Mouse (Mus musculus): ENCODE results near the gene Fcgr3.
"Not testable (repeated sequence)": the region's sequence is repeated elsewhere in the genome, so short reads cannot be mapped to it uniquely, and the experiment has no call there.

The Fcgr3 gene

DNA sequence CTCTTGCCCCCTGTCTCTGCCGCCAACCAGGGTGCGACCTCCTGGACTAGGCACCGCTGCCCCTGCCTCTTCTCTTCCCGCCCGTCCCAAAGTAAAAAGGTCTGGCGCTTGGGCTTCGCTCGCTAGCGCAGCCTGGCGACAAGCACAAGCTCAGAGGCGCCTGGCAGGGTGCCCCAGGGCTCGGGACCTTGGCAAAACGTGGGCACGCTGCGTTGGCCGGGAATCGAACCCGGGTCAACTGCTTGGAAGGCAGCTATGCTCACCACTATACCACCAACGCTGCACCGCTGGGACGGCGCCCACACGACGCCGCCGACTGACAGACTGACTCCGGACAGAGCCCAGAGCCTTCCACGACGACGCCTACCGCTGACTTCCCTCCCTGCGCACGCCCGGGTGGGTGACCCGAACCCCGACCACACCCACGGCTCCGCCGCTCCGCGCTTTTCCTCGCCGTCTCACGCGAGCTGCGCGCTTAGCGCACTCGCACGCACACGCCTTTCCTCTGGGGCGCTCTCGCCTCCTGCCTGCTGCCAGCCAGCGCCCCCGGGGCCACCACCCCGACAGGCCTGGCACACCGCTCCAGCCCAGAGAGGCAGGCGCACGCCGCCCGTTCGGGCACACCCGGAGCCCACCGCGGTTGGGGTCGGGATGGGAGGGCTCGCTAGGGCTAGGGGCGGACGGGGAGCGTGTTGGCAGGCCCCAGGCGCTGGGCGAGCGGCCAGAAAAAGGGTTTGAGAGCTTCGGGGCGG, at the start of gene Fcgr3:
Fcgr3 (minus strand) TSS at position 445 of the 752 bp plus-strand sequence.
- H3K4me1 ChIP-seq (replicated peaks; ENCODE audit: low read depth, low read length): not testable (repeated sequence)

DNA sequence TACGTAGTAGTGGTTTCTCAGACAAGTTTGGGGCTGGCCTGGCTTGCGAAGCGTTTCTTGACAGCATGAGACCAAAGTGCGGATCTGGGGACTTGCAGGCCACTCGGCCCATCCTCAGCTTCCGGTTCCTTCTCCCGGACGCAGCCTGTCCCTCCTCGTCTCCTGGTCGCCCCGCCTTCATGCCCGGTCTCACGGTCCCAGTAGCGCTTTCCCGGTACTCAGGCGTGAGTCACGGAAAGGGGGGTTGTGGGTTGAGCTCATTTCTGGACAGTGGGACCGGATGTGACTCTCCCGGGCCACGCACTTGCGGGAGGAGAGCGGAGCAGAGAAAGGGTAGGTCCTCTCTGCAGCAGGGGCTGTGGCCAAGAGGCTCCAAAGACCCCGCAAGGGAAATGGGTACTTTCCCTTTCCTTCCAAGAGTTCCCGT, 49.2 kb upstream of the Fcgr3 start, which contains the start of gene Cfap126:
Cfap126 (plus strand) TSS at position 46 of the 427 bp plus-strand sequence.
- Histone ChIP-seq H3K36me3 (ENCODE audit: insufficient read depth, low read length) (no peaks in the 10 kb centered on the region), H3K9me3 (ENCODE audit: low read length) (peaks cover 19% of the 10 kb centered on the region), H3K4me1 (replicated peaks; ENCODE audit: low read depth, low read length) (peaks cover 25% of the 10 kb centered on the region), H3K4me3 (replicated peaks; ENCODE audit: low read length) (peak within 1 kb of the TSS; percentile 79), H3K27me3 (ENCODE audit: insufficient read depth, low read length) (no peaks in the 10 kb centered on the region; the same call in 1 of the 2 replicates)
- no peak for TF ChIP-seq POU5F1 (IDR thresholded peaks at IDR 0.05; ENCODE audit: borderline replicate concordance, low read length)
- TF ChIP-seq CTCF (conservative IDR thresholded peaks at IDR 0.05; ENCODE audit: low read length): no peak
- TF ChIP-seq NANOG (IDR thresholded peaks at IDR 0.05; ENCODE audit: borderline replicate concordance, low read length): no peak

More for the DNA sequence above, at the start of gene Fcgr3:
- peak within 1 kb of the TSS; percentile 84 for H3K4me3 ChIP-seq (replicated peaks; ENCODE audit: low read length)
- peaks cover 20% of the 10 kb centered on the region for H3K9me3 ChIP-seq (ENCODE audit: low read length)
- H3K36me3 ChIP-seq (ENCODE audit: insufficient read depth, low read length): not testable (repeated sequence)
- peaks cover 15% of the 10 kb centered on the region for H3K27me3 ChIP-seq (ENCODE audit: insufficient read depth, low read length)

- H3K27me3 ChIP-seq (ENCODE audit: insufficient read depth, low read length): no peaks in the 10 kb centered on the region; the same call in 1 of the 2 replicates
- no peaks in the 10 kb centered on the region for H3K36me3 ChIP-seq (ENCODE audit: insufficient read depth, low read length)
- peaks cover 25% of the 10 kb centered on the region for H3K4me1 ChIP-seq (replicated peaks; ENCODE audit: low read depth, low read length)
- TF ChIP-seq NANOG (IDR thresholded peaks at IDR 0.05; ENCODE audit: borderline replicate concordance, low read length): no peak
- no peak for TF ChIP-seq POU5F1 (IDR thresholded peaks at IDR 0.05; ENCODE audit: borderline replicate concordance, low read length)
- TF ChIP-seq CTCF (conservative IDR thresholded peaks at IDR 0.05; ENCODE audit: low read length): no peak
- H3K4me3 ChIP-seq (replicated peaks; ENCODE audit: low read length): 0 out of 2 replicates have a peak overlapping the region, but pooled peaks have one; percentile 79
- H3K9me3 ChIP-seq (ENCODE audit: low read length): peaks cover 28% of the 10 kb centered on the region
Measured at GRCm38 (mm10) chr1:171112986-171113385, 48.3 kb upstream of the Fcgr3 start.

GRCm38 (mm10) chr1:171111781-171112575, 47.2 kb upstream of the Fcgr3 start:
- peak overlapping the region; percentile 84 for H3K4me3 ChIP-seq (replicated peaks; ENCODE audit: low read length)
- peaks cover 38% of the 10 kb centered on the region for H3K9me3 ChIP-seq (ENCODE audit: low read length)
- no peaks in the 10 kb centered on the region; the same call in 1 of the 2 replicates for H3K27me3 ChIP-seq (ENCODE audit: insufficient read depth, low read length)
- H3K36me3 ChIP-seq (ENCODE audit: insufficient read depth, low read length): no peaks in the 10 kb centered on the region
- H3K4me1 ChIP-seq (replicated peaks; ENCODE audit: low read depth, low read length): peaks cover 25% of the 10 kb centered on the region
- no peak for TF ChIP-seq CTCF (conservative IDR thresholded peaks at IDR 0.05; ENCODE audit: low read length)
- no peak for TF ChIP-seq NANOG (IDR thresholded peaks at IDR 0.05; ENCODE audit: borderline replicate concordance, low read length)
- TF ChIP-seq POU5F1 (IDR thresholded peaks at IDR 0.05; ENCODE audit: borderline replicate concordance, low read length): no peak

- Histone ChIP-seq H3K4me3 (replicated peaks; ENCODE audit: low read length) (peak overlapping the region; percentile 84), H3K9me3 (ENCODE audit: low read length) (peaks cover 39% of the 10 kb centered on the region), H3K36me3 (ENCODE audit: insufficient read depth, low read length) (no peaks in the 10 kb centered on the region), H3K27me3 (ENCODE audit: insufficient read depth, low read length) (no peaks in the 10 kb centered on the region; the same call in 1 of the 2 replicates), H3K4me1 (replicated peaks; ENCODE audit: low read depth, low read length) (peaks cover 25% of the 10 kb centered on the region)
- TF ChIP-seq CTCF (conservative IDR thresholded peaks at IDR 0.05; ENCODE audit: low read length): peak; percentile 95
- TF ChIP-seq NANOG (IDR thresholded peaks at IDR 0.05; ENCODE audit: borderline replicate concordance, low read length): no peak
Measured at GRCm38 (mm10) chr1:171111020-171111780, 46.5 kb upstream of the Fcgr3 start.

DNA sequence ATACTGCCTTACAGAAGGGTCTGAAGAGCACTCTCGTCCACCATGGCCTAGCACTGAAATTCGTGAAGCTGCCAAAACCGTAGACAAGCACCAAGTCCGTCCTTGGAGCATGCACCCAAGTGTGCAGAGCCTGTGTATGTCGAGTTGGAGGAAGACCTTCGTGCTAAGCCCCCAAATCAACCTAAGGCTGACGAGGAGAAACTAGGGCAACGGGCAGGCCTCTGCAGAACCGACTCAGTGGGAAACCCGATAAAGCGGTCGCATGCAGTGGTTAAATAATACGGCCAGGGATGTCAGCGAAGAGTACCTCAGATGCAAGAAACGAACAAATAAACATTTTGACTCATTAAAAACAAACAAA, 45.9 kb upstream of the Fcgr3 start:
- Histone ChIP-seq H3K36me3 (ENCODE audit: insufficient read depth, low read length) (no peaks in the 10 kb centered on the region), H3K4me1 (replicated peaks; ENCODE audit: low read depth, low read length) (peaks cover 25% of the 10 kb centered on the region), H3K9me3 (ENCODE audit: low read length) (peaks cover 39% of the 10 kb centered on the region), H3K4me3 (replicated peaks; ENCODE audit: low read length) (peak overlapping the region; percentile 84; the same call in 1 of the 2 replicates), H3K27me3 (ENCODE audit: insufficient read depth, low read length) (no peaks in the 10 kb centered on the region; the same call in 1 of the 2 replicates)
- TF ChIP-seq NANOG (IDR thresholded peaks at IDR 0.05; ENCODE audit: borderline replicate concordance, low read length) (no peak), POU5F1 (IDR thresholded peaks at IDR 0.05; ENCODE audit: borderline replicate concordance, low read length) (no peak), CTCF (conservative IDR thresholded peaks at IDR 0.05; ENCODE audit: low read length) (no peak)

DNA sequence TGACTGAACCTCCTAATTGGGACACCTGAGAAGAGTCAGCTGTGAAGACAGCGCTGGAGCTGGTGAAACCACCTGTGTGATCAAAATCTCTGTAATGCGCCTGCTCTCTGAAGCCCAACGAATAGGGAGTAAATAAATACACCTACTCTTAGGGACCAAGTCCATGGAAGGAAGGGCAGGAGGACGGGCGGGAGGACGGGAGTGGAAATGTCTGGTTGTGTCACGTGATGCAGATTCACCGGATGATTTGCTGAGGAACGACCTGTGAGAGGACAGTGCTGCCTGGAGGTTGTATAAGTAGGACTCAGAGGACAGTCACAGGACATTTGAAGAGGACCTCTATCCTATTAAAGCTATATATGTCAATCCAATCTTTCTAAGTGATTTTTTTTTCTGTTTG, 44.9 kb upstream of the Fcgr3 start:
- no peak overlapping the region for H3K4me3 ChIP-seq (replicated peaks; ENCODE audit: low read length)
- H3K9me3 ChIP-seq (ENCODE audit: low read length): peaks cover 39% of the 10 kb centered on the region
- no peaks in the 10 kb centered on the region; the same call in 1 of the 2 replicates for H3K27me3 ChIP-seq (ENCODE audit: insufficient read depth, low read length)
- H3K4me1 ChIP-seq (replicated peaks; ENCODE audit: low read depth, low read length): peaks cover 25% of the 10 kb centered on the region
- H3K36me3 ChIP-seq (ENCODE audit: insufficient read depth, low read length): no peaks in the 10 kb centered on the region
- TF ChIP-seq CTCF (conservative IDR thresholded peaks at IDR 0.05; ENCODE audit: low read length) (no peak), POU5F1 (IDR thresholded peaks at IDR 0.05; ENCODE audit: borderline replicate concordance, low read length) (no peak), NANOG (IDR thresholded peaks at IDR 0.05; ENCODE audit: borderline replicate concordance, low read length) (no peak)

GRCm38 (mm10) chr1:171105226-171105625, 40.5 kb upstream of the Fcgr3 start:
- no peak overlapping the region for H3K4me3 ChIP-seq (replicated peaks; ENCODE audit: low read length)
- peaks cover 13% of the 10 kb centered on the region for H3K4me1 ChIP-seq (replicated peaks; ENCODE audit: low read depth, low read length)
- peaks cover 34% of the 10 kb centered on the region for H3K9me3 ChIP-seq (ENCODE audit: low read length)
- no peak for TF ChIP-seq POU5F1 (IDR thresholded peaks at IDR 0.05; ENCODE audit: borderline replicate concordance, low read length)
- TF ChIP-seq CTCF (conservative IDR thresholded peaks at IDR 0.05; ENCODE audit: low read length): no peak
- TF ChIP-seq NANOG (IDR thresholded peaks at IDR 0.05; ENCODE audit: borderline replicate concordance, low read length): no peak
- H3K27me3 ChIP-seq (ENCODE audit: insufficient read depth, low read length): no peaks in the 10 kb centered on the region
- no peaks in the 10 kb centered on the region for H3K36me3 ChIP-seq (ENCODE audit: insufficient read depth, low read length)

Measured in E14TG2a.4 (cell line).